Mouse (Mus musculus) liver, postnatal 0 days (tissue): Measurements from ENCODE around the gene Fgf12. TPM values are rescaled to one million over a fixed set of nuclear protein-coding genes. Genes with fewer than 3 reads are reported as not detected.

Experiments used
- ATAC-seq: fragments of 200-750 bp; cut with Nextera tagmentation; 2 replicates; pipeline ENCODE4 v1.8.0; 2017; ENCODE audit warnings: mild to moderate bottlenecking, moderate library complexity
- DNase-seq: peaks from one replicate; pipeline ENCODE4 v3.0.0-alpha.2; 2016
- H3K27ac ChIP-seq: fragments of 300-500 bp; sonication (generic); 2 replicates; pipeline ENCODE4 v1.5.1; 2014; ENCODE audit warnings: antibody characterized with exemption, moderate library complexity, mild to moderate bottlenecking, low read depth
- H3K27me3 ChIP-seq: fragments of 300-500 bp; sonication (generic); 2 replicates; pipeline ENCODE4 v1.6.1; 2014; ENCODE audit warnings: low read length, control low read depth, mixed read lengths; ENCODE audit not compliant: insufficient read depth
- H3K36me3 ChIP-seq: fragments of 300-500 bp; sonication (generic); replicated peaks from 2 replicates; pipeline ENCODE4 v1.6.1; 2014; ENCODE audit warnings: mild to moderate bottlenecking, control low read depth, low read length, moderate library complexity, mixed read lengths; ENCODE audit not compliant: insufficient read depth
- H3K4me1 ChIP-seq: fragments of 300-500 bp; sonication (generic); 2 replicates; pipeline ENCODE4 v1.6.1; 2014; ENCODE audit warnings: antibody characterized with exemption, mild to moderate bottlenecking, control low read depth; ENCODE audit not compliant: insufficient read depth
- H3K4me2 ChIP-seq: fragments of 300-500 bp; sonication (generic); 2 replicates; pipeline ENCODE4 v1.6.1; 2014; ENCODE audit warnings: low read depth, mild to moderate bottlenecking, low read length, moderate library complexity, mixed read lengths
- H3K4me3 ChIP-seq: fragments of 300-500 bp; sonication (generic); 2 replicates; pipeline ENCODE4 v1.5.1; 2014; ENCODE audit warnings: low read depth, low read length
- H3K9ac ChIP-seq: fragments of 300-500 bp; sonication (generic); replicated peaks from 2 replicates; pipeline ENCODE4 v1.6.1; 2014; ENCODE audit warnings: mild to moderate bottlenecking, moderate library complexity
- H3K9me3 ChIP-seq: fragments of 300-500 bp; sonication (generic); 2 replicates; pipeline ENCODE4 v1.6.1; 2016; ENCODE audit warnings: mild to moderate bottlenecking, control low read depth, low read length, mixed read lengths
- CTCF ChIP-seq: sonication (generic); IDR thresholded peaks from 2 replicates; pipeline ENCODE4 v1.5.1; 2016; ENCODE audit warnings: antibody characterized with exemption, low read depth
- EP300 ChIP-seq: IDR thresholded peaks from 2 replicates; pipeline ENCODE4 v1.6.1; 2016; ENCODE audit warnings: antibody characterized with exemption, low read depth, mild to moderate bottlenecking
- WGBS: fragments of 180-500 bp; shearing (Covaris S2); extraction: QIAGEN DNeasy Blood & Tissue Kit; methylation state at CpG from one replicate; pipeline ENCODE4 v1.1.7; 2014; ENCODE audit not compliant: insufficient replicate concordance; 5-methylcytosine and 5-hydroxymethylcytosine counted together
- polyA plus RNA-seq: library from polyadenylated mRNA; unstranded; fragments of >200 nt; fragmentation: Nextera tagmentation; extraction: Ambion mirVana; gene quantifications from 2 replicates; pipeline ENCODE4 v1.2.1, GENCODE M21; 2015

Fgf12 gene
- polyA plus RNA-seq, 1 experiment from 2014 or later, result 0.04 TPM

DNA sequence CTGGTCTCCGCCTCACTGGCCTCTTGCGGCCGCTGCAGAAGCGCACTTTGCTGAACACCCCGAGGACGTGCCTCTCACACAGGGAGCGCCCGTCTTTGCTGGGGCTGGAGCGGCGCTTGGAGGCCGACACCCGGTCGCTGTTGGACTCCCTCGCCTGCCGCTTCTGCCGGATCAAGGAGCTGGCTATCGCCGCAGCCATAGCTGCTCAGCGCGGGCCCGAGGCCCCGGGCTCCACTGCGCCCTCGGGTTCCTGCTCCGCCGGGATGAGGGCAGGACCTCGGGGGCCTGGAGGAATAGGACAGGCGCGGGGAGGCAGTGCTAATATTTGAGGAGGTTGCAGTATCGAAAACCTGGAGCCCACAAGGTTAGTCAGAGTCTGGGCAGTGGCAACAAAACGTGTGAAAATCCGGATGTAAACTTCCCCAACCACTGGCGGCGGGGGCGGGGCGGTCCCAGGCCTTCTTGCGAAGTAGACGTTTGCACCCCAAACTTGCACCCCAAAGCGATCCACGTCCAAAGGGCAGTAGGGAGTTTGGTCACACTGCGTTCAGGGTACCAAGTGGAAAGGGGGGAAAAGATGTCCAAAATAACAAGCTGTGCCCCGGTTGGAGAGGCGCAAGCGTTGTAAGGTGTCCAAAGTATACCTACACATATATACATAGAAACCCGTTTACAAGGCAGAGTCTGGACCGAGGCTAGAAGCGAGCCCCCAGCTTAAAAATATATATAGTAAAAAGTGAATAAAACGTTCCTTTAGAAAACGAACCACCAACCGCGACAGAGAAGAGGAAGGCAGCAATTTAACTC, 307.7 kb downstream of the Fgf12 start:
- H3K9ac ChIP-seq, result no peak overlapping the region
- H3K4me3 ChIP-seq, result peak overlapping the region; percentile 45
- H3K4me2 ChIP-seq, result peak overlapping the region; percentile 71
- ATAC-seq (no peak), DNase-seq (peak; percentile 15)
- H3K27me3 ChIP-seq, result peaks cover 42% of the 10 kb centered on the region
- no peaks in the 10 kb centered on the region for H3K36me3 ChIP-seq
- no peaks in the 10 kb centered on the region for H3K9me3 ChIP-seq
- H3K27ac ChIP-seq, result no peak overlapping the region
- TF ChIP-seq CTCF (no peak), EP300 (no peak)
- H3K4me1 ChIP-seq, result no peaks in the 10 kb centered on the region; the same call in 1 of the 2 replicates
- WGBS, result 1% methylated on average over 51 of the region's 51 CpGs

DNA sequence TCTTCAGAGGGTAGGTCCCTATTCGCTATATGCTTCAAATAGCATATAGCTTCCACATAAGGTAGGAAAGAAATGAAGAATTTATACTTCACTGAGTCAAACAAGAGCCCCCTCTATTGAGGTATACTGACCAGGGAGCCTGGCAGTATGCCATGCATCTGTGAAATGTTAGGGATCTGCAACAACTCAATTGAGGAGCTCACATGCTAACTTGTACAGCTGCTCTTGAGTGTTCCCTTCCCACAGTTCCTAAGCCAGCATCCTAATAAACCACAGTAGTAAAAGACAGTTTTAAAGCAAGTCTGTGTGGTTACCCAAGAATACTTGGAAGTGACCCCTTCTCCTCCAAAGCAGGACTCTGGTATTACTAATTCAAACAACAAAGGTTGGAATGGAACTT, 331.3 kb downstream of the Fgf12 start:
- ATAC-seq (no peak), DNase-seq (no peak)
- Histone ChIP-seq H3K4me2 (no peak overlapping the region), H3K9ac (no peak overlapping the region), H3K9me3 (no peaks in the 10 kb centered on the region), H3K4me1 (no peaks in the 10 kb centered on the region), H3K4me3 (no peak overlapping the region), H3K27ac (no peak overlapping the region), H3K36me3 (no peaks in the 10 kb centered on the region), H3K27me3 (no peaks in the 10 kb centered on the region)
- TF ChIP-seq CTCF (no peak), EP300 (no peak)
- 61% methylated on average over 1 of the region's 1 CpGs for WGBS

- Histone ChIP-seq H3K4me3 (no peak overlapping the region), H3K36me3 (no peaks in the 10 kb centered on the region), H3K27ac (no peak overlapping the region), H3K27me3 (no peaks in the 10 kb centered on the region), H3K4me1 (no peaks in the 10 kb centered on the region), H3K9me3 (no peaks in the 10 kb centered on the region), H3K9ac (no peak overlapping the region), H3K4me2 (no peak overlapping the region)
- DNase-seq (no peak), ATAC-seq (no peak)
- WGBS, result 58% methylated on average over 3 of the region's 3 CpGs
- TF ChIP-seq CTCF (no peak), EP300 (no peak)
These were observed 333.1 kb downstream of the Fgf12 start for GRCm38 (mm10) chr16:28419693-28420299.

DNA sequence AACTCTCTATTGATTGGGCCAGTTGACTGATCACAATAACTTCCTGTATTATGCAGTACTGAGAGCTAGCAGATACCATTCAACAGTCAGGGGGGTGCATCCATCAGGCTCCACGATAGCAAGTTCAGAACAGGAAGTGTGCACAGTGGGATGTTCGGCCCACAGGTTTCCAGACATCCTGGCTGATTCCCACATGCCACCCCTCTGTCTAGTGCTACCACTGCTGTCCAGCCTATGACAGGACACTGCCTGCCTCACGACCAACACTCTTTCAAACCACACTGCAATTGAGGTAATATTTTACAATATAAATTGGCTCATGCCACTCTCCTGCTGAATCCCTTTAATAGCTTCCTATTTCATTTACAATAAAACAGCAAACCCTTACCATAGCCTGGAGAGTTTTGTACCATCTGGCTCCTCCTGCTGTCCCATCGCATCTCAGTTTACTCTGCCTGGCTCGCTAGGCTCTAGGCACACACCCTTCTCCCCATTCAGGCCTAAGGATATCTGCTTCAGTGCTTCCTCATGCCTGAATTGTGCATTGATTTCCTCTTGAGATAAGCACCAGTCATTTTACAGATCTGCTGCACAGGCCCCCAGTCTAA, 341.6 kb downstream of the Fgf12 start:
- Histone ChIP-seq H3K4me1 (no peaks in the 10 kb centered on the region), H3K36me3 (no peaks in the 10 kb centered on the region), H3K4me3 (no peak overlapping the region), H3K4me2 (no peak overlapping the region), H3K9me3 (no peaks in the 10 kb centered on the region), H3K9ac (no peak overlapping the region), H3K27me3 (no peaks in the 10 kb centered on the region), H3K27ac (no peak overlapping the region)
- TF ChIP-seq CTCF (no peak), EP300 (no peak)
- ATAC-seq (no peak), DNase-seq (no peak)
- WGBS, result 58% methylated on average over 5 of the region's 5 CpGs

DNA sequence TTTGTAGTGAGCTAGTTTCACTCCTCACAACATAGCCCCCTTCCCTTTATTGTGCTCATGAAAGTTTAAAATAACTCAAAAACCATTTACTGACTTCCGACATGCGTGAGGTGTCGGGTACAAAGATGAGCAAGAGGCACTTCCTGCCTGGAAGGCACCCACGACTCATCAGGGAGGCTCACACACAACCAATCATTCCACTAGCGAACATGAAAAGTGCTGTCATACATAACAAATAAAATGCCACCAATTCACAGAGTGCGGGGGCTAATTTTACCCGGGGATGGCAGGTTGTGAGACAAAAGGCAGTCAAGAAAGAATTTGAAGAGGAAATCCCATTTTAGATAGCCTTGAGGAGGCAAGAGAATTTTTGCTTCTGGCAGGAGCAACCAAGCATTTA, 344.6 kb downstream of the Fgf12 start:
- Histone ChIP-seq H3K9me3 (no peaks in the 10 kb centered on the region), H3K4me1 (no peaks in the 10 kb centered on the region), H3K27me3 (no peaks in the 10 kb centered on the region), H3K36me3 (no peaks in the 10 kb centered on the region), H3K4me2 (no peak overlapping the region), H3K9ac (no peak overlapping the region), H3K27ac (no peak overlapping the region), H3K4me3 (no peak overlapping the region)
- no peak for DNase-seq
- WGBS, result 60% methylated on average over 7 of the region's 7 CpGs
- TF ChIP-seq CTCF (no peak), EP300 (no peak)
- no peak for ATAC-seq

DNA sequence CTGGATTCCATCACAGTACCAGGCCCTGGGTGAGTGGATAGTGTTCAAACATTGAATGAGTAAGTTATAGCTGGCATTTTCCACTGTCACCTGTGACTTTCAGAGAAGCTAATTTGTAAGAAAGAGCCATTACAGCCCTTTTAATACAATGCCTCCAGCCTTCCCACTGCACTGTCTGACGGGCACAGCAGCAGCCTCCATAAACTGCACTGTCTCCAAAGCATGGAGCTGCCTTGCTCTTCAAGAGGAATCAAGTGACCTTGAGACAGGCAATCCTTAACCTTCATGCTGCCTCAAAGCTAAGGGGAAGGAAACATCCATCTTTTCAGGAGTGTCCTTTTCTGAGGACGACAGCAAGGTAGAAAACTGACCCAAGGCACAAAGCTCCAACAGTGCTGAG, 345.0 kb downstream of the Fgf12 start:
- H3K27ac ChIP-seq, result no peak overlapping the region
- H3K9ac ChIP-seq, result no peak overlapping the region
- no peak for ATAC-seq
- TF ChIP-seq CTCF, result no peak
- no peak for TF ChIP-seq EP300
- H3K27me3 ChIP-seq, result no peaks in the 10 kb centered on the region
- H3K4me2 ChIP-seq, result no peak overlapping the region
- H3K36me3 ChIP-seq, result no peaks in the 10 kb centered on the region
- 71% methylated on average over 2 of the region's 2 CpGs for WGBS
- no peak for DNase-seq
- no peaks in the 10 kb centered on the region for H3K9me3 ChIP-seq
- no peak overlapping the region for H3K4me3 ChIP-seq
- no peaks in the 10 kb centered on the region for H3K4me1 ChIP-seq
